Comparison of ENCODE assay signal across 25 mouse cellular contexts in genomic region chr7:43462851-43463250, GRCm38 (mm10). TPM values are rescaled to one million over a fixed set of nuclear protein-coding genes. Genes with fewer than 3 reads are reported as not detected.
DNase-seq lines count a peak whose midpoint lies in the region; ATAC-seq and TF ChIP-seq lines count a peak whose summit lies in the region.
"Had no signal": no experiment of that assay in that cellular context is flagged by ENCODE, and none has a peak within 500 bp of the region (broad histone marks: within the 10 kb centered on the region; RNA-seq: fewer than 3 reads in every experiment).

TSS of gene Vsig10l (plus strand) at chr7:43463151.

- WGBS in hindbrain, embryonic 15.5 days, result 71% methylated on average over 4 of the region's 4 CpGs
- WGBS in hindbrain, embryonic 13.5 days, result 63% methylated on average over 4 of the region's 4 CpGs
- WGBS in heart, embryonic 12.5 days, result 45% methylated on average over 4 of the region's 4 CpGs

- H3K4me3 ChIP-seq in hindbrain, embryonic 15.5 days, result no peak within 1 kb of the TSS
- H3K4me3 ChIP-seq in hindbrain, embryonic 13.5 days, result no peak within 1 kb of the TSS
- H3K4me3 ChIP-seq in megakaryocyte, embryonic 14.5 days (replicated peaks), result peak within 1 kb of the TSS; percentile 23
- H3K4me3 ChIP-seq in testis, adult 2 months (ENCODE audit: control insufficient read depth, low read depth, low read length), result no peak within 1 kb of the TSS
- H3K4me3 ChIP-seq in heart, embryonic 12.5 days, result no peak within 1 kb of the TSS
- H3K4me3 ChIP-seq: forebrain, embryonic 13.5 days; heart, embryonic 10.5 days; liver, embryonic 15.5 days had no signal

- TF ChIP-seq CTCF in testis, adult 2 months (IDR thresholded peaks at IDR 0.05; ENCODE audit: control insufficient read depth, insufficient read depth, insufficient replicate concordance, low read depth, low read length), result no peak

- no peak within 1 kb of the TSS for H3K27ac ChIP-seq in hindbrain, embryonic 15.5 days (replicated peaks)
- H3K27ac ChIP-seq in hindbrain, embryonic 13.5 days, result no peak within 1 kb of the TSS
- H3K27ac ChIP-seq in testis, adult 2 months (ENCODE audit: control insufficient read depth, insufficient read depth, low read depth, low read length), result no peak within 1 kb of the TSS
- H3K27ac ChIP-seq in heart, embryonic 12.5 days (ENCODE audit: poor library complexity, severe bottlenecking), result no peak within 1 kb of the TSS
- H3K27ac ChIP-seq: forebrain, embryonic 13.5 days; heart, embryonic 10.5 days; liver, embryonic 15.5 days had no signal

- H3K36me3 ChIP-seq in hindbrain, embryonic 15.5 days, result no peaks in the 10 kb centered on the region
- peaks cover 5% of the 10 kb centered on the region; the same call in 1 of the 2 replicates for H3K36me3 ChIP-seq in hindbrain, embryonic 13.5 days
- peaks cover 15% of the 10 kb centered on the region for H3K36me3 ChIP-seq in megakaryocyte, embryonic 14.5 days (replicated peaks; ENCODE audit: low read length)
- no peaks in the 10 kb centered on the region for H3K36me3 ChIP-seq in testis, adult 2 months (ENCODE audit: control insufficient read depth, insufficient read depth, low read length)
- H3K36me3 ChIP-seq in heart, embryonic 12.5 days, result peaks cover 5% of the 10 kb centered on the region

- no peak within 1 kb of the TSS for H3K9ac ChIP-seq in hindbrain, embryonic 15.5 days
- no peak within 1 kb of the TSS for H3K9ac ChIP-seq in hindbrain, embryonic 13.5 days
- no peak within 1 kb of the TSS; the same call in 1 of the 2 replicates for H3K9ac ChIP-seq in heart, embryonic 12.5 days
- H3K9ac ChIP-seq: forebrain, embryonic 13.5 days; liver, embryonic 15.5 days had no signal

- peaks cover 10% of the 10 kb centered on the region for H3K4me1 ChIP-seq in hindbrain, embryonic 15.5 days (replicated peaks)
- peaks cover 18% of the 10 kb centered on the region for H3K4me1 ChIP-seq in hindbrain, embryonic 13.5 days (replicated peaks)
- H3K4me1 ChIP-seq in megakaryocyte, embryonic 14.5 days, result peaks cover 45% of the 10 kb centered on the region
- H3K4me1 ChIP-seq in testis, adult 2 months (ENCODE audit: control insufficient read depth, insufficient read depth, low read length), result peaks cover 16% of the 10 kb centered on the region
- H3K4me1 ChIP-seq in heart, embryonic 12.5 days (replicated peaks), result peaks cover 6% of the 10 kb centered on the region

- no peak for TF ChIP-seq POLR2A in testis, adult 2 months (IDR thresholded peaks at IDR 0.05; ENCODE audit: control insufficient read depth, low read depth, low read length)

- no peaks in the 10 kb centered on the region for H3K9me3 ChIP-seq in hindbrain, embryonic 15.5 days
- no peaks in the 10 kb centered on the region for H3K9me3 ChIP-seq in hindbrain, embryonic 13.5 days
- H3K9me3 ChIP-seq in megakaryocyte, embryonic 14.5 days, result no peaks in the 10 kb centered on the region
- no peaks in the 10 kb centered on the region for H3K9me3 ChIP-seq in heart, embryonic 12.5 days (replicated peaks)
- H3K9me3 ChIP-seq: forebrain, embryonic 13.5 days; heart, embryonic 10.5 days; liver, embryonic 15.5 days had no signal

- no peak for DNase-seq in testis, postnatal 10 days (ENCODE audit: low spot score)
- DNase-seq: adrenal gland, postnatal 14 days; cerebellum, adult 11-12 months; cerebellum, adult 9-11 months; gastrocnemius, postnatal 25 days; heart, adult 11 months; heart, postnatal 36 days; kidney, adult 11 months; kidney, postnatal 14 days; layer of hippocampus, adult 9-11 months; lung, postnatal 36 days; right cerebral cortex, postnatal 14 days; thymus, adult 2 months; thymus, postnatal 36 days had no signal

- 0 out of 2 replicates have a peak, but pooled peaks cover 7% of the 10 kb centered on the region for H3K27me3 ChIP-seq in hindbrain, embryonic 15.5 days
- peaks cover 38% of the 10 kb centered on the region for H3K27me3 ChIP-seq in hindbrain, embryonic 13.5 days
- H3K27me3 ChIP-seq in megakaryocyte, embryonic 14.5 days (replicated peaks), result peaks cover 11% of the 10 kb centered on the region
- no peaks in the 10 kb centered on the region for H3K27me3 ChIP-seq in testis, adult 2 months (ENCODE audit: control insufficient read depth, insufficient read depth, low read length)
- H3K27me3 ChIP-seq in heart, embryonic 12.5 days (replicated peaks), result peaks cover 23% of the 10 kb centered on the region

- no peak for ATAC-seq in hindbrain, embryonic 15.5 days (ENCODE audit: low FRiP score, low read depth)
- no peak for ATAC-seq in hindbrain, embryonic 13.5 days (ENCODE audit: low FRiP score)
- no peak for ATAC-seq in megakaryocyte, adult 5-6 weeks (ENCODE audit: poor library complexity, severe bottlenecking)
- ATAC-seq in heart, embryonic 12.5 days (ENCODE audit: insufficient number of reproducible peaks, low FRiP score), result no peak
- ATAC-seq: CD4-positive, CD25-positive, alpha-beta regulatory T cell, adult 4 months; forebrain, embryonic 13.5 days; inflammation-experienced regulatory T-cells, adult 6 months had no signal

- no peak within 1 kb of the TSS for H3K4me2 ChIP-seq in hindbrain, embryonic 15.5 days
- H3K4me2 ChIP-seq in hindbrain, embryonic 13.5 days, result no peak within 1 kb of the TSS
- H3K4me2 ChIP-seq in heart, embryonic 12.5 days, result no peak within 1 kb of the TSS
- H3K4me2 ChIP-seq: forebrain, embryonic 13.5 days had no signal

RNA-seq across cellular contexts. Expression of gene Vsig10l, which starts in this region (rescaled TPM):
- polyA plus RNA-seq in hindbrain, embryonic 15.5 days (2015; fragmentation: Nextera tagmentation; extraction: Ambion mirVana), result 21.0 and 21.4 TPM in 2 replicates
- polyA plus RNA-seq in hindbrain, embryonic 13.5 days (2015; fragmentation: Nextera tagmentation; extraction: Ambion mirVana), result 9.6 and 10.8 TPM in 2 replicates
- 3.3 and 9.4 TPM in 2 replicates for polyA plus RNA-seq in megakaryocyte, embryonic 14.5 days (2012; ENCODE audit: insufficient read depth, low replicate concordance)
- 2.9 and 3.1 TPM in 2 replicates for total RNA-seq in megakaryocyte, adult 5-6 weeks (2015)
- 2.7 and 4.5 TPM in 2 replicates for total RNA-seq in megakaryocyte, adult 5-6 weeks (2017)
- 10.9 and 12.9 TPM in 2 replicates for polyA plus RNA-seq in testis, adult 2 months (2012; rRNA removed)
- polyA plus RNA-seq in heart, embryonic 12.5 days (2016; fragmentation: Nextera tagmentation; extraction: Ambion mirVana), result 2.1 and 2.4 TPM in 2 replicates
